Mouse (Mus musculus) intestine, embryonic 16.5 days (tissue): ENCODE data around the gene Slc46a2. TPM values are rescaled to one million over a fixed set of nuclear protein-coding genes. Genes with fewer than 3 reads are reported as not detected.

ENCODE experiments used
- ATAC-seq: fragments of 200-750 bp; cut with Nextera tagmentation; 2 replicates; pipeline ENCODE4 v1.8.0; 2017; ENCODE audit warnings: moderate TSS enrichment, moderate library complexity
- H3K27ac ChIP-seq: fragments of 300-500 bp; sonication (generic); 2 replicates; pipeline ENCODE4 v1.5.1; 2014; ENCODE audit warnings: mild to moderate bottlenecking, low read length
- H3K27me3 ChIP-seq: fragments of 300-500 bp; sonication (generic); replicated peaks from 2 replicates; pipeline ENCODE4 v1.6.1; 2014; ENCODE audit warnings: low read length, control low read depth, mixed read lengths; ENCODE audit not compliant: control insufficient read depth, insufficient read depth
- H3K36me3 ChIP-seq: fragments of 300-500 bp; sonication (generic); 2 replicates; pipeline ENCODE4 v1.6.1; 2014; ENCODE audit warnings: low read length, control low read depth; ENCODE audit not compliant: control insufficient read depth, insufficient read depth
- H3K4me1 ChIP-seq: fragments of 300-500 bp; sonication (generic); 2 replicates; pipeline ENCODE4 v1.6.1; 2014; ENCODE audit warnings: low read length, control low read depth, mixed read lengths; ENCODE audit not compliant: control insufficient read depth, insufficient read depth
- H3K4me2 ChIP-seq: fragments of 300-500 bp; sonication (generic); 2 replicates; pipeline ENCODE4 v1.6.1; 2014; ENCODE audit warnings: low read depth, low read length, control low read depth
- H3K4me3 ChIP-seq: fragments of 300-500 bp; sonication (generic); 2 replicates; pipeline ENCODE4 v1.5.1; 2014; ENCODE audit warnings: mild to moderate bottlenecking, low read length
- H3K9ac ChIP-seq: fragments of 300-500 bp; sonication (generic); 2 replicates; pipeline ENCODE4 v1.6.1; 2014; ENCODE audit warnings: low read depth, low read length
- H3K9me3 ChIP-seq: fragments of 300-500 bp; sonication (generic); 2 replicates; pipeline ENCODE4 v1.6.1; 2016; ENCODE audit warnings: low read length, control low read depth; ENCODE audit not compliant: control insufficient read depth
- WGBS: fragments of 180-500 bp; shearing (Covaris S2); extraction: QIAGEN DNeasy Blood & Tissue Kit; methylation state at CpG from one replicate; pipeline ENCODE4 v1.1.7; 2014; 5-methylcytosine and 5-hydroxymethylcytosine counted together
- polyA plus RNA-seq: library from polyadenylated mRNA; unstranded; fragments of >200 nt; fragmentation: Nextera tagmentation; extraction: Ambion mirVana; gene quantifications from 2 replicates; pipeline ENCODE4 v1.2.1, GENCODE M21; 2015

Gene Slc46a2
- polyA plus RNA-seq, 1 experiment from 2014 or later: not detected

DNA sequence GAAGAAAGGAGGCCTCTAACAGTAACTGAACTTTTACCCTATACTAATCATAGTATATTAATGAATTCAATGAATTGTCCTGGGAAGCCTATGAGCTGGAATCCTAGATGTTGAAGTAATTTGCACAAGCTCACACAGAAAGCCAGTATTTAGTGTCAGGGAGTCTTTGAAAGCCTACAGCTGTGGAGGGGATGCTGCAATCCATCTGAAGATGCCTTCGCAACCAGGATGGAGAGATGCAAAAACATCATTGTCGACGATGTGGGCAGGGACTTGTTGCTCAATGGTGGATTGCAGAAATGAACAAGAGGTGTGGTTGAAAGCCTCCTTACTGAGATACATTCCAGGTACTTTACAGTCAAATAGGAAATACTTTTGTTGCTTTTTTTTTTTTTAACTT lies 3.1 kb upstream of the Slc46a2 start:
- no peak overlapping the region for H3K4me2 ChIP-seq
- H3K9ac ChIP-seq: no peak overlapping the region
- H3K27ac ChIP-seq: no peak overlapping the region
- 88% methylated on average over 3 of the region's 3 CpGs for WGBS
- no peaks in the 10 kb centered on the region for H3K9me3 ChIP-seq
- no peaks in the 10 kb centered on the region for H3K4me1 ChIP-seq
- H3K36me3 ChIP-seq: no peaks in the 10 kb centered on the region
- ATAC-seq: no peak
- H3K4me3 ChIP-seq: no peak overlapping the region
- H3K27me3 ChIP-seq: no peaks in the 10 kb centered on the region; the same call in 1 of the 2 replicates

DNA sequence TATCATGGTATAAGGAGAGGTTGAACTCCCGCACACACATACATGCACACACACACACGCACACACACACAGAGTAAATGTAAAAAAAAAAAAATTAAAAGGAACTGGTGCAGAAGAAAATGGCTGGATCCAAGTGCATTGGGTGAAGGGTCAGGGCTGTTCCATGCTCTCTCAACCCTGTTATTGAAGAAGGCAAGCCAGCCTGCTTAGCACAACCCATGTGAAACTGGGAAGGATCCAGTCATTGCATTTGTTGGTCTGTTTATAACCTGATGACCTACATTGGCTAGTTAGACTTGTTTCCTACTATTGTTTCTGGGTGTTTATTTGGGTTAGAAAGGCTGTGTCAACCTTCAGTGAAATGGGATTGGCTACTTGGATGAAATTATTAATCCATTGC lies 6.1 kb downstream of the Slc46a2 start:
- no peaks in the 10 kb centered on the region for H3K9me3 ChIP-seq
- H3K4me1 ChIP-seq: no peaks in the 10 kb centered on the region
- ATAC-seq: no peak
- no peak overlapping the region for H3K4me3 ChIP-seq
- no peaks in the 10 kb centered on the region for H3K36me3 ChIP-seq
- 91% methylated on average over 2 of the region's 2 CpGs for WGBS
- no peak overlapping the region for H3K27ac ChIP-seq
- no peak overlapping the region for H3K4me2 ChIP-seq
- no peak overlapping the region for H3K9ac ChIP-seq
- no peaks in the 10 kb centered on the region for H3K27me3 ChIP-seq

DNA sequence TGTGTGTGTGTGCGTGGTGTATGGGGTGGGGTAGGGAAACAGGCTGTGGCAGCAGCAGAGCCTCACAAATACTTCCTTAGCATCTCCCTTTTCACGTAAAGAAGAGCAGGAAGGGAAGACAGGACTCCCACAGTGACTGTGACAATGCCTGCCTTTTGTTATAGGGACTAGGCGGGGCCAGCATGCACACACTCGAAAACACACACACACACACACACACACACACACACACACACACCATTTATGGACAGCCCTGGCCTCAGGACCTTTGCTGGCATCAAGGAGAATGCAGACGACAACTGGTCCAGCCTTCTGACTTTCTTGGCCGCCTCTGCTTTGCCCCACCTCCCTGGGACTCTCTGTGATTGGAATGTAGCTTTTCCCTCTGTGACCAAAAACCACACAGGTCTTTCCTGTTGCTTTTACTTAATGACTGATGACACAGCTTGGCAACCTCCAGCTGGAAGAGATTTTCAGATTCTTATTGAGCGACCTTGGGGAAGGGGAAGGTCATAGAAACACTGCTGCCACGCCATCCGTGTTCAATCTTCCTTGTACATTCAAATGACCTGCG lies 7.1 kb downstream of the Slc46a2 start:
- no peak overlapping the region for H3K4me3 ChIP-seq
- 50% methylated on average over 10 of the region's 10 CpGs for WGBS

DNA sequence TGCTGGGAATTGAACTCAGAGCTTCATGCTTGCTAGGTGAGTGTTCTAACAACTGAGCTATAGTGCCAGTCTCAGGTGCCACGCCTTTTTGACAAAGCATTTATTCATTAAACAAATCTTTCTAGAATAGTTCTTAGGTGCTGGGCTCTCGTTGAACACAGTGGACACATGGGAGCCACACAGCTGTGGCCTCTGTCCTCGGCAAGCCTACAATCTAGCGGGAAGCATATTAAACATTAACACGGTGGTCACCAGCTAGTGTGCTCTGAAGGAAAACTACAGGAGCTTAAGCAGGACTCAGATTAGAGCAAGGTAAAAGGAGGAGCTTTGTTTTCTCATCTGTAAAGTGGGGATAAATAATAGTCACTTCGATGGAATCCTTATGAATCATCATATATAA lies 7.8 kb downstream of the Slc46a2 start:
- H3K4me1 ChIP-seq: no peaks in the 10 kb centered on the region
- 69% methylated on average over 6 of the region's 6 CpGs for WGBS
- no peak overlapping the region for H3K4me2 ChIP-seq
- H3K27me3 ChIP-seq: no peaks in the 10 kb centered on the region
- H3K9ac ChIP-seq: no peak overlapping the region
- H3K4me3 ChIP-seq: no peak overlapping the region
- peak; percentile 55; the same call in 1 of the 2 replicates for ATAC-seq
- H3K9me3 ChIP-seq: no peaks in the 10 kb centered on the region
- no peaks in the 10 kb centered on the region for H3K36me3 ChIP-seq
- H3K27ac ChIP-seq: no peak overlapping the region

More for the DNA sequence above, 7.1 kb downstream of the Slc46a2 start:
- H3K4me1 ChIP-seq: no peaks in the 10 kb centered on the region
- H3K36me3 ChIP-seq: no peaks in the 10 kb centered on the region
- H3K27ac ChIP-seq: no peak overlapping the region
- no peak overlapping the region for H3K4me2 ChIP-seq
- H3K27me3 ChIP-seq: no peaks in the 10 kb centered on the region
- H3K9me3 ChIP-seq: no peaks in the 10 kb centered on the region
- ATAC-seq: no peak
- no peak overlapping the region for H3K9ac ChIP-seq

DNA sequence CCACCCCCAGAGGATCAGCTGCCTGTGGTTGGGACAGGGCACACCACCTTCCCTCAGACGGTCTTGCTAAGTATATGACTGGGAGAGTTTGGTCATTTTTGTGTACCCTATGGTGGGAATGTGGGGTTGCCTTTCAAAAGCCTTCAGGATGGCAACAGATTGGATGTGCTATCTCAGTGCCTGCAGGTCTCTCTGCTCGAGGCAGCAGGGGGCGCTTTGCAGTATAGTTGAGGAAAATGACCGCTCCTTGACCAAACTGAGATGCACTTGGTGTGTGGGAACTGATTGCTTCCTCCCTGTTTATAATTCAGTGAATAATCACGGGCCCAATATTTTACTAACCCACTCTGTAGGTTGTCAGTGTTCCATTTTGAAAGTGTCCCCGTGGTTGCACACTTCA lies 12.3 kb downstream of the Slc46a2 start:
- Histone ChIP-seq H3K4me2 (no peak overlapping the region), H3K9me3 (no peaks in the 10 kb centered on the region), H3K27me3 (no peaks in the 10 kb centered on the region), H3K36me3 (no peaks in the 10 kb centered on the region), H3K4me1 (no peaks in the 10 kb centered on the region), H3K27ac (no peak overlapping the region), H3K9ac (no peak overlapping the region), H3K4me3 (no peak overlapping the region)
- no peak for ATAC-seq
- 68% methylated on average over 6 of the region's 6 CpGs for WGBS

DNA sequence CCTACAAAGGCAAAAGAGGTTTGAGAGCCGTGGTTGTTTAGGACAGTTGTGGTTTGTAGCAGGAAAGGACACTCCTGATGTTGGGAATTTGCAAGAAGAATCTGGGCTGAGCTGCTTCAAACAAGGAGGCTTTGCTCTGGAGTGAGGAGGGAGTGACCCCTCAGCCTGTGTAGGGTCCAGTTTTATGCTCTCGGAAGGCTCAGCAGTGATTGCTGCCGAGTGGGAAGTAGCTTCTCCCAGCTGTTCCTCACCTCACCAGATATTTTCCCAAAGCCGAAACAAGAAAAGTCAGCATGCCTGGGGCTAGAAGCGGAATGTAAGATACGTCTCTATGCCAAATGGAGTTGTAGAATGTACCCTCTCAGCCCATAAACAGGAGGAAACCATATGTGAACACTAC lies 13.0 kb downstream of the Slc46a2 start:
- ATAC-seq: no peak
- WGBS: 85% methylated on average over 6 of the region's 6 CpGs
- Histone ChIP-seq H3K27me3 (no peaks in the 10 kb centered on the region), H3K4me1 (no peaks in the 10 kb centered on the region), H3K27ac (no peak overlapping the region), H3K4me2 (no peak overlapping the region), H3K9ac (no peak overlapping the region), H3K9me3 (no peaks in the 10 kb centered on the region), H3K4me3 (no peak overlapping the region), H3K36me3 (no peaks in the 10 kb centered on the region)

DNA sequence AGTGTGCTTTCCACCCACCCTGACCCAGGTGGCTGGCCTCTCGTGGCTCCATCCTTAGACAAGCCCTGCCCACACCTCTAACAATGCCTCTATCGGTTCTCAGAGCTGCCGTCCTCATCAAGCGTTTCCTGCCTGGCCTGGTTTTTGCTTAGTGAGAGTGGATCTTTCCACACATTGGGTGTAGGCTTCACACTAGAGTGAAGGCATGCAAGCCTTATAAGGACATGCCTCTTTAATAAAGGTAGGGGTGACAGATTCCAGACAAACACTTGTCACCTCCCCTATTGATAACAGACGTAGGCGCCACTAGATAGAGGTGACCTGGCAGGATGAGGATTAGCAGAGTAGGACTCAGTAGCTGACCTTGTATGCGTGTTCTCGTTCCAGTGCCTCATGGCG lies 16.3 kb downstream of the Slc46a2 start:
- Histone ChIP-seq H3K4me1 (no peaks in the 10 kb centered on the region), H3K27me3 (no peaks in the 10 kb centered on the region), H3K27ac (no peak overlapping the region), H3K4me2 (no peak overlapping the region), H3K4me3 (no peak overlapping the region), H3K36me3 (no peaks in the 10 kb centered on the region), H3K9me3 (no peaks in the 10 kb centered on the region), H3K9ac (no peak overlapping the region)
- no peak for ATAC-seq
- WGBS: 72% methylated on average over 9 of the region's 9 CpGs

DNA sequence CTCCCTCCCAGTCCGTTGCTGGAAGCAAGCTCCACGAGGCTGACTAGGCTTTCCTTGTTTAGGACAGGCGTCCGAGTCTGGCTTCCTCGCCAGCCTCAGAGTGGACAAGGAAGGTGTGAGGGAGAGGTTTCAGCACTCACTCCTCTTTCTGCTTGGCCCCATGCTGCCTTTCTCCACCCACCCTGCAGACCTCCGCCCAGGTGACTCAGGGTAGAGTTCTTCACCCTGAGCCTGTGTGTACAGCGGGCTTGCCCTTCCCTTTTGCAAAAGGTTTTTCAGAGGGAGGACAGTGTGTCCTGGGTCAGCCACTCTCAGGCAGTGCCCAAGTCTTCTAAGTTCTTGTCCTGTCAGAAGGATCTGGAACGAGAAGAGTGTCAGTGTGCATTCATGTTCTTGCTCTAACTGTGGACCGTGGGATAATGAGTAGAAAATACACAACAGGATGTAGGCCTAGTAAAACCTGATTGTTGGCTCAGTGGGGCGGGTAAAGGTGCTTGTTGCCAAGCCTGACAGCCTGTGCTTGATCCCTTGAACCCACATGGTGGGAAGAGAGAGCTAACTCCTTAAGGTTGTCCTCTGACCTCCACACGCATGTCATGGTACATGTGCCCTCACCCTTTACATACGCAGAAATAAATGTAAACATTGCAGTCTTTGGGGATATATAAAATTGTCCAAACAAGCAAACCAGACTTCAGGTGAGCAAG lies 16.9 kb downstream of the Slc46a2 start:
- Histone ChIP-seq H3K4me3 (no peak overlapping the region), H3K9me3 (no peaks in the 10 kb centered on the region), H3K9ac (no peak overlapping the region), H3K27me3 (no peaks in the 10 kb centered on the region), H3K4me1 (no peaks in the 10 kb centered on the region), H3K4me2 (no peak overlapping the region), H3K36me3 (no peaks in the 10 kb centered on the region), H3K27ac (no peak overlapping the region)
- no peak for ATAC-seq
- 73% methylated on average over 12 of the region's 12 CpGs for WGBS

DNA sequence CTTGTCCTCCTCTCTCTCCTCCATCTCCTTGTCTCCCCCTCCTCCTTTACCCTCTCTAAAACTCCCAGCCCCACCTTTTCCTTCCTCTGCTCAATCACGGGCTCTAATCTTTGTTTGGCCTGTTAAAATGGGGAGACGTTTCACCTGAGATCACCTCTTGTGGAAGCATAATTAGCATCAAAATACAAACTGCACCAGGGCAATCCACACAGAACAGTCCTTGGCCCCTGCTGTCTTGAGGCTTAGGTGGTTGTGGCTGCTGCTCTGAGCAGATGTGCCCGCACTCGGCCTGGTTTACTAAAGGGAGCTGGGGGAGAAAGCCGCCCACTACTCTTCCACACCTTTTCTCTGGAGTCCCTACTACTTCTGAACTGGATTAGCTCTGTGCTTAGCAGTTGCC lies 18.9 kb downstream of the Slc46a2 start:
- WGBS: 71% methylated on average over 5 of the region's 5 CpGs
- no peaks in the 10 kb centered on the region for H3K27me3 ChIP-seq
- no peak overlapping the region for H3K9ac ChIP-seq

More for the DNA sequence above, 18.9 kb downstream of the Slc46a2 start:
- Histone ChIP-seq H3K36me3 (no peaks in the 10 kb centered on the region), H3K4me1 (no peaks in the 10 kb centered on the region), H3K4me2 (no peak overlapping the region), H3K4me3 (no peak overlapping the region), H3K9me3 (no peaks in the 10 kb centered on the region), H3K27ac (no peak overlapping the region)
- no peak for ATAC-seq
